12 mouse cellular contexts compared by ENCODE assay signal in genomic region chr15:99615246-99615645, GRCm38 (mm10). TPM values are rescaled to one million over a fixed set of nuclear protein-coding genes. Genes with fewer than 3 reads are reported as not detected.
DNase-seq lines count a peak whose midpoint lies in the region; ATAC-seq lines count a peak whose summit lies in the region.
"Had no signal": no experiment of that assay in that cellular context is flagged by ENCODE, and none has a peak within 500 bp of the region (broad histone marks: within the 10 kb centered on the region; RNA-seq: fewer than 3 reads in every experiment).

No protein-coding gene starts in this region.

- H3K36me3 ChIP-seq in hindbrain, embryonic 13.5 days = no peaks in the 10 kb centered on the region; the same call in 1 of the 2 replicates
- H3K36me3 ChIP-seq in hindbrain, embryonic 11.5 days (ENCODE audit: control insufficient read depth, insufficient read depth, low read length) = no peaks in the 10 kb centered on the region
- H3K36me3 ChIP-seq in limb, embryonic 13.5 days = peaks cover 7% of the 10 kb centered on the region

- no peak overlapping the region for H3K4me3 ChIP-seq in hindbrain, embryonic 13.5 days
- no peak overlapping the region for H3K4me3 ChIP-seq in hindbrain, embryonic 11.5 days (ENCODE audit: low read depth, low read length)
- no peak overlapping the region for H3K4me3 ChIP-seq in limb, embryonic 13.5 days

- no peak overlapping the region for H3K4me2 ChIP-seq in hindbrain, embryonic 13.5 days
- H3K4me2 ChIP-seq in hindbrain, embryonic 11.5 days (replicated peaks; ENCODE audit: low read depth, low read length) = no peak overlapping the region
- H3K4me2 ChIP-seq in limb, embryonic 13.5 days (replicated peaks) = peak overlapping the region; percentile 21; the same call in 1 of the 2 replicates

- H3K4me1 ChIP-seq in hindbrain, embryonic 13.5 days (replicated peaks) = peaks cover 32% of the 10 kb centered on the region
- peaks cover 5% of the 10 kb centered on the region; the same call in 1 of the 2 replicates for H3K4me1 ChIP-seq in hindbrain, embryonic 11.5 days (replicated peaks; ENCODE audit: control insufficient read depth, insufficient read depth, low read length)
- H3K4me1 ChIP-seq in limb, embryonic 13.5 days = peaks cover 25% of the 10 kb centered on the region

- H3K9me3 ChIP-seq in hindbrain, embryonic 13.5 days = no peaks in the 10 kb centered on the region
- H3K9me3 ChIP-seq in hindbrain, embryonic 11.5 days (ENCODE audit: control insufficient read depth, low read length) = no peaks in the 10 kb centered on the region
- no peaks in the 10 kb centered on the region for H3K9me3 ChIP-seq in limb, embryonic 13.5 days

- H3K9ac ChIP-seq in hindbrain, embryonic 13.5 days = no peak overlapping the region
- H3K9ac ChIP-seq in hindbrain, embryonic 11.5 days (ENCODE audit: low read depth, low read length) = no peak overlapping the region
- no peak overlapping the region for H3K9ac ChIP-seq in limb, embryonic 13.5 days

- WGBS in hindbrain, embryonic 13.5 days = 64% methylated on average over 9 of the region's 9 CpGs
- WGBS in hindbrain, embryonic 11.5 days = 61% methylated on average over 9 of the region's 9 CpGs
- 30% methylated on average over 9 of the region's 9 CpGs for WGBS in limb, embryonic 13.5 days

- ATAC-seq in hindbrain, embryonic 13.5 days (ENCODE audit: low FRiP score) = no peak
- ATAC-seq in hindbrain, embryonic 11.5 days (ENCODE audit: low FRiP score) = no peak
- ATAC-seq in limb, embryonic 13.5 days (ENCODE audit: low FRiP score, low read depth) = peak; percentile 28; the same call in 1 of the 2 replicates

- peak overlapping the region; percentile 55 for H3K27ac ChIP-seq in hindbrain, embryonic 13.5 days
- H3K27ac ChIP-seq in hindbrain, embryonic 11.5 days (ENCODE audit: low read depth, low read length) = no peak overlapping the region
- H3K27ac ChIP-seq in limb, embryonic 13.5 days = no peak overlapping the region

- no peaks in the 10 kb centered on the region for H3K27me3 ChIP-seq in hindbrain, embryonic 13.5 days
- H3K27me3 ChIP-seq in hindbrain, embryonic 11.5 days (ENCODE audit: control insufficient read depth, insufficient read depth, low read length) = no peaks in the 10 kb centered on the region
- peaks cover 19% of the 10 kb centered on the region for H3K27me3 ChIP-seq in limb, embryonic 13.5 days

- DNase-seq in hindbrain, embryonic 11.5 days (ENCODE audit: low spot score) = no peak
- peak; percentile 56 for DNase-seq in cerebellum, adult 9-11 months
- DNase-seq in retina, adult 2 months (ENCODE audit: low read depth, low spot score) = peak; percentile 18
- DNase-seq in left cerebral cortex, postnatal 36 days (ENCODE audit: low spot score in 2 of 2) = no peak
- DNase-seq in gastrocnemius, postnatal 36 days = no peak
- DNase-seq in urinary bladder, adult 2 months (ENCODE audit: low spot score) = no peak

- intact Hi-C loops in left cerebral cortex, postnatal 36 days (cut with DNase I) = no loop called here
- intact Hi-C loops in gastrocnemius, postnatal 36 days (cut with DNase I) = no loop called here

RNA-seq across cellular contexts. Expression of gene Aqp6, which starts 14.0 kb away (rescaled TPM):
- 2.6 and 3.2 TPM in 2 replicates for polyA plus RNA-seq in hindbrain, embryonic 13.5 days (2015; fragmentation: Nextera tagmentation; extraction: Ambion mirVana)
- polyA plus RNA-seq in hindbrain, embryonic 11.5 days (2014; fragmentation: Nextera tagmentation; extraction: Ambion mirVana) = 1.0 and 1.7 TPM in 2 replicates
- polyA plus RNA-seq in limb, embryonic 13.5 days (2015; fragmentation: Nextera tagmentation; extraction: Ambion mirVana) = not detected in 2 replicates
- total RNA-seq in left cerebral cortex, postnatal 36 days (2021) = under 1 TPM; 0.48 to 0.81 TPM
- not detected for total RNA-seq in gastrocnemius, postnatal 36 days (2021)
- polyA plus RNA-seq in urinary bladder, adult 2 months (2012; rRNA removed) = 0.03 and 0.07 TPM in 2 replicates
- total RNA-seq: MEL; neutrophil, adult 5-6 weeks had no signal

RNA-seq across cellular contexts. Expression of gene Aqp5, which starts 24.7 kb away (rescaled TPM):
- polyA plus RNA-seq in hindbrain, embryonic 13.5 days (2015; fragmentation: Nextera tagmentation; extraction: Ambion mirVana) = 2.1 and 2.5 TPM in 2 replicates
- polyA plus RNA-seq in hindbrain, embryonic 11.5 days (2014; fragmentation: Nextera tagmentation; extraction: Ambion mirVana) = 0.28 and 0.36 TPM in 2 replicates
- polyA plus RNA-seq in limb, embryonic 13.5 days (2015; fragmentation: Nextera tagmentation; extraction: Ambion mirVana) = 0.27 and 0.61 TPM in 2 replicates
- total RNA-seq in left cerebral cortex, postnatal 36 days (2021) = under 1 TPM; 0.23 to 0.37 TPM
- not detected for total RNA-seq in gastrocnemius, postnatal 36 days (2021)
- polyA plus RNA-seq in urinary bladder, adult 2 months (2012; rRNA removed) = 0.86 and 1.3 TPM in 2 replicates
- total RNA-seq: MEL; neutrophil, adult 5-6 weeks had no signal

RNA-seq across cellular contexts. Expression of gene Racgap1, which starts 36.2 kb away (rescaled TPM):
- polyA plus RNA-seq in hindbrain, embryonic 13.5 days (2015; fragmentation: Nextera tagmentation; extraction: Ambion mirVana) = 97.6 and 102 TPM in 2 replicates
- 161 and 202 TPM in 2 replicates for polyA plus RNA-seq in hindbrain, embryonic 11.5 days (2014; fragmentation: Nextera tagmentation; extraction: Ambion mirVana)
- 114 and 121 TPM in 2 replicates for polyA plus RNA-seq in limb, embryonic 13.5 days (2015; fragmentation: Nextera tagmentation; extraction: Ambion mirVana)
- 10 to 100 TPM in 1 of 2 experiments, 1 to 10 TPM in 1; 8.3 to 10.1 TPM for total RNA-seq in left cerebral cortex, postnatal 36 days (2021)
- total RNA-seq in gastrocnemius, postnatal 36 days (2021) = 1 to 10 TPM; 1.9 to 2.4 TPM
- 5.4 and 6.1 TPM in 2 replicates for polyA plus RNA-seq in urinary bladder, adult 2 months (2012; rRNA removed)

RNA-seq across cellular contexts. Expression of gene Aqp2, which starts 36.4 kb away (rescaled TPM):
- not detected in 2 replicates for polyA plus RNA-seq in hindbrain, embryonic 13.5 days (2015; fragmentation: Nextera tagmentation; extraction: Ambion mirVana)
- not detected in 2 replicates for polyA plus RNA-seq in hindbrain, embryonic 11.5 days (2014; fragmentation: Nextera tagmentation; extraction: Ambion mirVana)
- not detected in 2 replicates for polyA plus RNA-seq in limb, embryonic 13.5 days (2015; fragmentation: Nextera tagmentation; extraction: Ambion mirVana)
- total RNA-seq in left cerebral cortex, postnatal 36 days (2021) = not detected
- not detected for total RNA-seq in gastrocnemius, postnatal 36 days (2021)
- not detected in 2 replicates for polyA plus RNA-seq in urinary bladder, adult 2 months (2012; rRNA removed)
- total RNA-seq: heart, adult 18-20 months; left cerebral cortex, postnatal 25 days; MEL; neutrophil, adult 5-6 weeks had no signal

RNA-seq across cellular contexts. Expression of gene Asic1, which starts 54.9 kb away (rescaled TPM):
- 58.3 and 63.0 TPM in 2 replicates for polyA plus RNA-seq in hindbrain, embryonic 13.5 days (2015; fragmentation: Nextera tagmentation; extraction: Ambion mirVana)
- polyA plus RNA-seq in hindbrain, embryonic 11.5 days (2014; fragmentation: Nextera tagmentation; extraction: Ambion mirVana) = 14.4 and 21.0 TPM in 2 replicates
- polyA plus RNA-seq in limb, embryonic 13.5 days (2015; fragmentation: Nextera tagmentation; extraction: Ambion mirVana) = 1.7 and 1.8 TPM in 2 replicates
- 10 to 100 TPM; 59.1 to 79.8 TPM for total RNA-seq in left cerebral cortex, postnatal 36 days (2021)
- under 1 TPM; 0.10 TPM for total RNA-seq in gastrocnemius, postnatal 36 days (2021)
- 0.19 and 0.22 TPM in 2 replicates for polyA plus RNA-seq in urinary bladder, adult 2 months (2012; rRNA removed)

Comparison
In these comparisons a context has a peak if more than half of its experiments do, and no peak if none do; other contexts are left out.
1. DNase-seq: peak in cerebellum, adult 9-11 months (single experiment) and retina, adult 2 months (single experiment); none in hindbrain, embryonic 11.5 days (single experiment), left cerebral cortex, postnatal 36 days (0 of 2), gastrocnemius, postnatal 36 days (0 of 2) and urinary bladder, adult 2 months (single experiment).
2. RNA of gene Racgap1, which starts 36.2 kb away (polyA plus RNA-seq): 161 to 202 TPM in hindbrain, embryonic 11.5 days, 114 to 121 TPM in limb, embryonic 13.5 days and 97.6 to 102 TPM in hindbrain, embryonic 13.5 days; 5.4 to 6.1 TPM in urinary bladder, adult 2 months; every median in the first group is over 10 times any median in the second.